Mouse (Mus musculus) intestine, postnatal 0 days (tissue): ENCODE measurements around the gene Ltn1. TPM values are rescaled to one million over a fixed set of nuclear protein-coding genes. Genes with fewer than 3 reads are reported as not detected.

Source experiments
- ATAC-seq: fragments of 200-750 bp; cut with Nextera tagmentation; 2 replicates; pipeline ENCODE4 v1.8.0; 2017; ENCODE audit warnings: mild to moderate bottlenecking, moderate TSS enrichment, moderate library complexity
- H3K27ac ChIP-seq: fragments of 300-500 bp; sonication (generic); 2 replicates; pipeline ENCODE4 v1.5.1; 2014; ENCODE audit warnings: mild to moderate bottlenecking, low read depth, low read length, moderate library complexity
- H3K27me3 ChIP-seq: fragments of 300-500 bp; sonication (generic); replicated peaks from 2 replicates; pipeline ENCODE4 v1.6.1; 2014; ENCODE audit warnings: low read length, mixed read lengths; ENCODE audit not compliant: control insufficient read depth, insufficient read depth
- H3K36me3 ChIP-seq: fragments of 300-500 bp; sonication (generic); 2 replicates; pipeline ENCODE4 v1.6.1; 2014; ENCODE audit warnings: mild to moderate bottlenecking, moderate library complexity; ENCODE audit not compliant: control insufficient read depth, insufficient read depth
- H3K4me1 ChIP-seq: fragments of 300-500 bp; sonication (generic); replicated peaks from 2 replicates; pipeline ENCODE4 v1.6.1; 2014; ENCODE audit warnings: antibody characterized with exemption, low read length, mixed read lengths; ENCODE audit not compliant: control insufficient read depth, insufficient read depth
- H3K4me2 ChIP-seq: fragments of 300-500 bp; sonication (generic); replicated peaks from 2 replicates; pipeline ENCODE4 v1.6.1; 2014; ENCODE audit warnings: low read depth, mild to moderate bottlenecking, moderate library complexity
- H3K4me3 ChIP-seq: fragments of 300-500 bp; sonication (generic); 2 replicates; pipeline ENCODE4 v1.5.1; 2014; ENCODE audit warnings: low read depth, low read length
- H3K9ac ChIP-seq: fragments of 300-500 bp; sonication (generic); 2 replicates; pipeline ENCODE4 v1.6.1; 2014; ENCODE audit warnings: mild to moderate bottlenecking, low read depth, low read length
- H3K9me3 ChIP-seq: fragments of 300-500 bp; sonication (generic); 2 replicates; pipeline ENCODE4 v1.6.1; 2016; ENCODE audit warnings: mixed run types; ENCODE audit not compliant: control insufficient read depth
- CTCF ChIP-seq: sonication (generic); IDR thresholded peaks from 2 replicates; pipeline ENCODE4 v1.5.1; 2016; ENCODE audit warnings: low read depth, mild to moderate bottlenecking, control low read depth, antibody characterized with exemption, moderate library complexity
- WGBS: fragments of 180-500 bp; shearing (Covaris S2); extraction: QIAGEN DNeasy Blood & Tissue Kit; methylation state at CpG from one replicate; pipeline ENCODE4 v1.1.7; 2014; 5-methylcytosine and 5-hydroxymethylcytosine counted together
- polyA plus RNA-seq: library from polyadenylated mRNA; unstranded; fragments of >200 nt; fragmentation: Nextera tagmentation; extraction: Ambion mirVana; gene quantifications from 2 replicates; pipeline ENCODE4 v1.2.1, GENCODE M21; 2015

Ltn1 gene
- 7.9 and 8.3 TPM in 2 replicates for polyA plus RNA-seq

- H3K27me3 ChIP-seq, result no peaks in the 10 kb centered on the region
- peak within 1 kb of the TSS; percentile 79 for H3K27ac ChIP-seq
- peak within 1 kb of the TSS; percentile 79 for H3K4me2 ChIP-seq
- peak; percentile 99 for ATAC-seq
- peak within 1 kb of the TSS; percentile 86 for H3K9ac ChIP-seq
- H3K36me3 ChIP-seq, result peaks cover 4% of the 10 kb centered on the region; the same call in 1 of the 2 replicates
- TF ChIP-seq CTCF, result no peak
- H3K4me1 ChIP-seq, result no peaks in the 10 kb centered on the region
- no peaks in the 10 kb centered on the region for H3K9me3 ChIP-seq
- peak within 1 kb of the TSS; percentile 84 for H3K4me3 ChIP-seq
- under 1% methylated on average over 54 of the region's 56 CpGs for WGBS
Measured at GRCm38 (mm10) chr16:87432033-87432814, at the start of gene Ltn1. Gene Ltn1, minus strand, starts transcription at chr16:87432612.

DNA sequence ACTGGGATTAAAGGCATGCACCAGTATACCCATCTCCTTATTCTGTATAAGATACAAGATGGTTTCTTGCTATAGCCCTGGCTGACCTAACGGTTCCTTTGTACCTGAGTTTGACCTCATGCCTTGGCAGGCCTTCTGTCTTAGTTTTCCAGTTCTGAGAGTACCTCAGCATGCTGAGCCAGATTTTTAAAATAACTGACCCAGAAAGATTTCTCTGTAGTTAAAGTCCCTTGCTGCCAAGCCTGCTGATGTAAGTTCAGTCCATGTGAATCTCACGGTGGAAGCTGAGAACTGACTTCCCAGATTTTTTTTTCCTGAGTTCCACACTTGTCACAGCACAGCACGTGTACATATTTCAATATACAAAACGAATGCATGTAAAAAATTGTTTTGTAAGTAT lies 38.2 kb upstream of the Ltn1 start:
- Histone ChIP-seq H3K9me3 (no peaks in the 10 kb centered on the region), H3K27me3 (no peaks in the 10 kb centered on the region), H3K4me1 (no peaks in the 10 kb centered on the region), H3K9ac (no peak overlapping the region), H3K27ac (no peak overlapping the region), H3K4me2 (no peak overlapping the region), H3K36me3 (peaks cover 85% of the 10 kb centered on the region), H3K4me3 (no peak overlapping the region)
- 93% methylated on average over 4 of the region's 4 CpGs for WGBS
- ATAC-seq, result no peak
- TF ChIP-seq CTCF, result no peak

GRCm38 (mm10) chr16:87458752-87459151 lies 26.3 kb upstream of the Ltn1 start:
- 97% methylated on average over 3 of the region's 3 CpGs for WGBS
- TF ChIP-seq CTCF, result no peak; the same call in 1 of the 2 replicates
- Histone ChIP-seq H3K9me3 (no peaks in the 10 kb centered on the region), H3K36me3 (peaks cover 29% of the 10 kb centered on the region), H3K4me1 (peaks cover 3% of the 10 kb centered on the region; the same call in 1 of the 2 replicates), H3K27ac (no peak overlapping the region), H3K4me3 (no peak overlapping the region), H3K4me2 (no peak overlapping the region), H3K9ac (no peak overlapping the region), H3K27me3 (no peaks in the 10 kb centered on the region)
- no peak for ATAC-seq

DNA sequence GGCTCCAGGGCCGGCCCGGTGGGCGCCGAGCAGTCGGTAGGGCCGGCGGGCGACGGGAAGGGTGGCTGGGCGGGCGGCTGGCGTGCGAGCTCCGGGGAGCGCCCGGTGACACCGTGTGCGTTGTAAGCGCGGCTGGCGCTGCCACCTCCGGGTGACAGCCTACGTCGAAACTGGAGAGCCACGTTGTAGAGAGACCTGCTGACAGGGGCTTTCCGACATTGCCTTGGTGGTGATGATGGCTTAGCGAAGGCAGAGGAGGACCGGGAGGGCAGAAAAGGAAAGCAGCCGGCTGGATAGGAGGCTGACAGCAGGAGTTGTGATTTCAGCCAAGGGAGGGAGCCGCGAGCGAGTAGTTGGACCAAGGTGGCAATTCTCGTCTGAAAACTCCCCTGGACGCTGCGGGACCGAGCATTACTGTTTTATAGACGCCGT lies 22.8 kb upstream of the Ltn1 start:
- H3K4me2 ChIP-seq, result peak overlapping the region; percentile 81
- peaks cover 3% of the 10 kb centered on the region; the same call in 1 of the 2 replicates for H3K4me1 ChIP-seq
- H3K36me3 ChIP-seq, result peaks cover 4% of the 10 kb centered on the region; the same call in 1 of the 2 replicates
- H3K9ac ChIP-seq, result peak overlapping the region; percentile 91
- ATAC-seq, result peak; percentile 81
- no peak for TF ChIP-seq CTCF
- H3K27ac ChIP-seq, result peak overlapping the region; percentile 94
- 0% methylated on average over 38 of the region's 38 CpGs for WGBS
- peak overlapping the region; percentile 88 for H3K4me3 ChIP-seq
- no peaks in the 10 kb centered on the region for H3K9me3 ChIP-seq
- H3K27me3 ChIP-seq, result no peaks in the 10 kb centered on the region

- Histone ChIP-seq H3K4me3 (peak within 1 kb of the TSS; percentile 88), H3K27me3 (no peaks in the 10 kb centered on the region), H3K9ac (peak within 1 kb of the TSS; percentile 91), H3K27ac (peak within 1 kb of the TSS; percentile 94), H3K36me3 (peaks cover under 1% of the 10 kb centered on the region; the same call in 1 of the 2 replicates), H3K4me2 (peak within 1 kb of the TSS; percentile 81), H3K9me3 (no peaks in the 10 kb centered on the region), H3K4me1 (peaks cover 3% of the 10 kb centered on the region; the same call in 1 of the 2 replicates)
- TF ChIP-seq CTCF, result 0 out of 2 replicates have a peak, but pooled peaks have one; percentile 18
- WGBS, result 10% methylated on average over 43 of the region's 45 CpGs
- peak; percentile 98 for ATAC-seq
Measured at GRCm38 (mm10) chr16:87454419-87455179, 22.2 kb upstream of the Ltn1 start, which contains the start of gene Usp16. Gene Usp16, plus strand, starts transcription at chr16:87454703.

- Histone ChIP-seq H3K4me3 (no peak overlapping the region), H3K4me2 (no peak overlapping the region), H3K9me3 (no peaks in the 10 kb centered on the region), H3K27me3 (no peaks in the 10 kb centered on the region), H3K36me3 (no peaks in the 10 kb centered on the region), H3K27ac (no peak overlapping the region), H3K9ac (no peak overlapping the region), H3K4me1 (peaks cover 3% of the 10 kb centered on the region; the same call in 1 of the 2 replicates)
- WGBS, result 92% methylated on average over 2 of the region's 2 CpGs
- no peak for TF ChIP-seq CTCF
- ATAC-seq, result no peak
Measured at GRCm38 (mm10) chr16:87453226-87453625, 20.8 kb upstream of the Ltn1 start.
